Mouse (Mus musculus): ENCODE results near the gene Prok2. TPM values are rescaled to one million over a fixed set of nuclear protein-coding genes. Genes with fewer than 3 reads are reported as not detected.

The Prok2 gene
- total RNA-seq, 1 experiment from 2014 or later: not detected

Other genes with a start within 250 kb of the Prok2 start
- gene Foxp1, start 203.7 kb downstream of the Prok2 start, total RNA-seq (2021): 51.1 and 58.1 TPM in 2 replicates
- 22.0 and 23.8 TPM in 2 replicates for gene Eif4e3, start 59.6 kb downstream of the Prok2 start, total RNA-seq (2021)
- gene Gm20696, start 59.6 kb downstream of the Prok2 start, total RNA-seq (2021): 6.0 and 7.4 TPM in 2 replicates
- 2.0 and 2.5 TPM in 2 replicates for gene Gpr27, start 33.7 kb downstream of the Prok2 start, total RNA-seq (2021)